Mouse (Mus musculus) liver, adult 2 months (tissue): ENCODE measurements at regions not wholly inside any gene's neighbourhood (a gene's known extent, or its start where the extent isn't known, plus 50 kb on each side); places are given as distances from the start of the nearest gene placed in this dataset.

Experiments used
- DNase-seq: peaks from one replicate; pipeline ENCODE4 v3.0.0-alpha.2; 2011; ENCODE audit warnings: low read depth, low spot score; ENCODE audit errors: extremely low read depth
- H3K27ac ChIP-seq: fragments of 200-500 bp; replicated peaks from 2 replicates; pipeline ENCODE4 v1.5.1; 2012; ENCODE audit warnings: low read depth, mild to moderate bottlenecking, control low read depth, inconsistent platforms, low read length; ENCODE audit not compliant: insufficient read depth
- H3K27me3 ChIP-seq: fragments of 200-500 bp; 2 replicates; pipeline ENCODE4 v1.6.1; 2012; ENCODE audit warnings: mild to moderate bottlenecking, moderate library complexity, low read length, inconsistent platforms; ENCODE audit not compliant: control insufficient read depth, insufficient read depth
- H3K36me3 ChIP-seq: fragments of 200-500 bp; 2 replicates; pipeline ENCODE4 v1.6.1; 2012; ENCODE audit warnings: low read length, inconsistent platforms; ENCODE audit not compliant: control insufficient read depth, insufficient read depth
- H3K4me1 ChIP-seq: fragments of 200-500 bp; 2 replicates; pipeline ENCODE4 v1.6.1; 2011; ENCODE audit warnings: low read length; ENCODE audit not compliant: control insufficient read depth, insufficient read depth
- H3K4me3 ChIP-seq: fragments of 200-500 bp; 2 replicates; pipeline ENCODE4 v1.5.1; 2011; ENCODE audit warnings: low read depth, mild to moderate bottlenecking, control low read depth, low read length, moderate library complexity; ENCODE audit not compliant: insufficient read depth
- H3K79me2 ChIP-seq: fragments of 200-500 bp; 2 replicates; pipeline ENCODE4 v1.6.1; 2012; ENCODE audit warnings: inconsistent platforms, mild to moderate bottlenecking, low read length, moderate library complexity; ENCODE audit not compliant: control insufficient read depth, insufficient read depth
- H3K9ac ChIP-seq: fragments of 200-500 bp; 2 replicates; pipeline ENCODE4 v1.6.1; 2012; ENCODE audit warnings: low read depth, mild to moderate bottlenecking, control low read depth, inconsistent platforms, low read length
- CTCF ChIP-seq: fragments of 200-500 bp; IDR thresholded peaks from 2 replicates; pipeline ENCODE4 v1.5.1; 2011; ENCODE audit warnings: low read depth, low read length, control low read depth
- POLR2A ChIP-seq: fragments of 200-500 bp; IDR thresholded peaks from 2 replicates; pipeline ENCODE4 v1.6.1; 2011; ENCODE audit warnings: low read length, control low read depth; ENCODE audit not compliant: insufficient read depth; ENCODE audit errors: extremely low read depth
- WGBS: fragments of 180-500 bp; shearing (Covaris S2); methylation state at CpG from one replicate; pipeline ENCODE4 v1.1.7; 2018; 5-methylcytosine and 5-hydroxymethylcytosine counted together

- TF ChIP-seq CTCF (no peak), POLR2A (no peak)
- Histone ChIP-seq H3K27ac (no peak overlapping the region), H3K4me1 (peaks cover 2% of the 10 kb centered on the region), H3K36me3 (peaks cover 80% of the 10 kb centered on the region), H3K79me2 (no peaks in the 10 kb centered on the region), H3K27me3 (no peaks in the 10 kb centered on the region), H3K9ac (no peak overlapping the region), H3K4me3 (no peak overlapping the region)
- 48% methylated on average over 5 of the region's 5 CpGs for WGBS
- no peak for DNase-seq
Measured at GRCm38 (mm10) chr6:31066861-31067260, 108.0 kb upstream of the Klf14 start.

- no peak for DNase-seq
- Histone ChIP-seq H3K4me1 (peaks cover 2% of the 10 kb centered on the region), H3K79me2 (no peaks in the 10 kb centered on the region), H3K4me3 (no peak overlapping the region), H3K27me3 (no peaks in the 10 kb centered on the region), H3K27ac (no peak overlapping the region), H3K9ac (no peak overlapping the region), H3K36me3 (peaks cover 76% of the 10 kb centered on the region)
- TF ChIP-seq CTCF (no peak), POLR2A (no peak)
- WGBS = 58% methylated on average over 7 of the region's 7 CpGs
Measured at GRCm38 (mm10) chr6:31067453-31067852, 108.6 kb upstream of the Klf14 start.

- no peaks in the 10 kb centered on the region for H3K79me2 ChIP-seq
- no peak overlapping the region for H3K27ac ChIP-seq
- no peaks in the 10 kb centered on the region for H3K27me3 ChIP-seq
- no peak overlapping the region for H3K9ac ChIP-seq
- 90% methylated on average over 13 of the region's 13 CpGs for WGBS
- TF ChIP-seq POLR2A (no peak), CTCF (no peak)
- peaks cover 72% of the 10 kb centered on the region for H3K36me3 ChIP-seq
- DNase-seq = no peak
- peaks cover 2% of the 10 kb centered on the region for H3K4me1 ChIP-seq
- H3K4me3 ChIP-seq = no peak overlapping the region
Measured at GRCm38 (mm10) chr6:31069243-31069642, 110.4 kb upstream of the Klf14 start.

GRCm38 (mm10) chr6:31070537-31070936 lies 111.7 kb upstream of the Klf14 start:
- TF ChIP-seq CTCF (no peak), POLR2A (no peak)
- Histone ChIP-seq H3K4me3 (no peak overlapping the region), H3K9ac (no peak overlapping the region), H3K27ac (no peak overlapping the region), H3K4me1 (peaks cover 2% of the 10 kb centered on the region), H3K36me3 (peaks cover 67% of the 10 kb centered on the region), H3K79me2 (peaks cover 1% of the 10 kb centered on the region; the same call in 1 of the 2 replicates), H3K27me3 (no peaks in the 10 kb centered on the region)
- no peak for DNase-seq
- 85% methylated on average over 6 of the region's 6 CpGs for WGBS

GRCm38 (mm10) chr6:31070966-31071365 lies 112.1 kb upstream of the Klf14 start:
- TF ChIP-seq POLR2A (no peak), CTCF (no peak)
- Histone ChIP-seq H3K79me2 (peaks cover 5% of the 10 kb centered on the region; the same call in 1 of the 2 replicates), H3K36me3 (peaks cover 64% of the 10 kb centered on the region)

GRCm38 (mm10) chr6:31072072-31072471 lies 113.2 kb upstream of the Klf14 start:
- H3K4me3 ChIP-seq = no peak overlapping the region
- no peak for DNase-seq
- no peak overlapping the region for H3K27ac ChIP-seq
- 91% methylated on average over 7 of the region's 7 CpGs for WGBS
- no peaks in the 10 kb centered on the region for H3K27me3 ChIP-seq
- TF ChIP-seq POLR2A (no peak), CTCF (no peak)
- peaks cover 58% of the 10 kb centered on the region for H3K36me3 ChIP-seq
- H3K4me1 ChIP-seq = peaks cover 2% of the 10 kb centered on the region
- H3K9ac ChIP-seq = no peak overlapping the region
- H3K79me2 ChIP-seq = peaks cover 5% of the 10 kb centered on the region; the same call in 1 of the 2 replicates

More at GRCm38 (mm10) chr6:31070966-31071365, 112.1 kb upstream of the Klf14 start:
- no peak overlapping the region for H3K4me3 ChIP-seq
- WGBS = 92% methylated on average over 9 of the region's 9 CpGs
- no peak overlapping the region for H3K9ac ChIP-seq
- no peak overlapping the region for H3K27ac ChIP-seq
- DNase-seq = no peak
- no peaks in the 10 kb centered on the region for H3K27me3 ChIP-seq
- peaks cover 2% of the 10 kb centered on the region for H3K4me1 ChIP-seq
